Mouse (Mus musculus) heart, adult 9 months (tissue): ENCODE results near the gene Olfr1393.
"Not testable (repeated sequence)": the region's sequence is repeated elsewhere in the genome, so short reads cannot be mapped to it uniquely, and the experiment has no call there.

Source experiments
- DNase-seq, 2 experiments: peaks; one replicate each; pipeline ENCODE4 v3.0.0; 2022; ENCODE audit warnings: low spot score in 2 of 2

Olfr1393 gene

GRCm38 (mm10) chr11:49250422-49251379 is 27.4 kb upstream of the Olfr1393 start:
- peak; percentile 94 to 97 for DNase-seq

- DNase-seq: no peak
These were observed 26.7 kb upstream of the Olfr1393 start for GRCm38 (mm10) chr11:49251380-49251761.

- DNase-seq: no peak
These were observed 26.1 kb upstream of the Olfr1393 start for GRCm38 (mm10) chr11:49252048-49252447.

GRCm38 (mm10) chr11:49253035-49253434 is 25.1 kb upstream of the Olfr1393 start:
- no peak for DNase-seq

GRCm38 (mm10) chr11:49259296-49259695 is 18.8 kb upstream of the Olfr1393 start:
- no peak for DNase-seq

- DNase-seq: no peak
These were observed 18.3 kb upstream of the Olfr1393 start for GRCm38 (mm10) chr11:49259829-49260228.

- DNase-seq: peak in 1 of 2 experiments; percentile 71
These were observed 17.3 kb upstream of the Olfr1393 start for GRCm38 (mm10) chr11:49260598-49261312.

GRCm38 (mm10) chr11:49261313-49261855 is 16.7 kb upstream of the Olfr1393 start:
- DNase-seq: no peak

- DNase-seq: no peak
These were observed 15.8 kb upstream of the Olfr1393 start for GRCm38 (mm10) chr11:49262286-49262685.

- no peak for DNase-seq
These were observed 15.0 kb upstream of the Olfr1393 start for GRCm38 (mm10) chr11:49263149-49263548.

- DNase-seq: no peak
These were observed 14.0 kb upstream of the Olfr1393 start for GRCm38 (mm10) chr11:49264081-49264480.

- DNase-seq: no peak
These were observed 13.5 kb upstream of the Olfr1393 start for GRCm38 (mm10) chr11:49264622-49265021.

GRCm38 (mm10) chr11:49265101-49265500 is 13.0 kb upstream of the Olfr1393 start:
- DNase-seq: no peak

- no peak for DNase-seq
These were observed 11.4 kb upstream of the Olfr1393 start for GRCm38 (mm10) chr11:49266671-49267070.

- DNase-seq: no peak
These were observed 10.8 kb upstream of the Olfr1393 start for GRCm38 (mm10) chr11:49267316-49267715.

GRCm38 (mm10) chr11:49267970-49268579 is 10.0 kb upstream of the Olfr1393 start:
- no peak for DNase-seq

- no peak for DNase-seq
These were observed 8.3 kb upstream of the Olfr1393 start for GRCm38 (mm10) chr11:49269761-49270160.

GRCm38 (mm10) chr11:49270368-49270767 is 7.7 kb upstream of the Olfr1393 start:
- no peak for DNase-seq

GRCm38 (mm10) chr11:49271334-49271733 is 6.8 kb upstream of the Olfr1393 start:
- DNase-seq: peak in 1 of 2 experiments; percentile 33

GRCm38 (mm10) chr11:49273834-49274519 is 4.1 kb upstream of the Olfr1393 start:
- no peak for DNase-seq

- DNase-seq: not testable (repeated sequence)
These were observed 6.9 kb downstream of the Olfr1393 start, which contains the start of gene Olfr1392 for GRCm38 (mm10) chr11:49284982-49285381. Gene Olfr1392 (plus strand): TSS chr11:49285282.
